Mouse (Mus musculus) adrenal gland, adult 2 months (tissue): Measurements from ENCODE around the gene Sag. TPM values are rescaled to one million over a fixed set of nuclear protein-coding genes. Genes with fewer than 3 reads are reported as not detected.
"Not testable (repeated sequence)": the region's sequence is repeated elsewhere in the genome, so short reads cannot be mapped to it uniquely, and the experiment has no call there.

ENCODE experiments used
- DNase-seq: peaks from one replicate; pipeline ENCODE4 v3.0.0; 2021
- polyA plus RNA-seq: library from polyadenylated mRNA; depleted of rRNA; stranded (reverse); fragments of >200 nt; gene quantifications from 2 replicates; pipeline ENCODE4 v1.2.3, GENCODE M21; 2012
- total RNA-seq, 2 experiments: library from RNA; stranded (reverse); gene quantifications; 2 replicates each; pipeline ENCODE4 v1.2.3; 2021

Sag gene
- total and polyA plus RNA-seq, 3 experiments = 0.48 to 2.4 (median 1.4) TPM

DNA sequence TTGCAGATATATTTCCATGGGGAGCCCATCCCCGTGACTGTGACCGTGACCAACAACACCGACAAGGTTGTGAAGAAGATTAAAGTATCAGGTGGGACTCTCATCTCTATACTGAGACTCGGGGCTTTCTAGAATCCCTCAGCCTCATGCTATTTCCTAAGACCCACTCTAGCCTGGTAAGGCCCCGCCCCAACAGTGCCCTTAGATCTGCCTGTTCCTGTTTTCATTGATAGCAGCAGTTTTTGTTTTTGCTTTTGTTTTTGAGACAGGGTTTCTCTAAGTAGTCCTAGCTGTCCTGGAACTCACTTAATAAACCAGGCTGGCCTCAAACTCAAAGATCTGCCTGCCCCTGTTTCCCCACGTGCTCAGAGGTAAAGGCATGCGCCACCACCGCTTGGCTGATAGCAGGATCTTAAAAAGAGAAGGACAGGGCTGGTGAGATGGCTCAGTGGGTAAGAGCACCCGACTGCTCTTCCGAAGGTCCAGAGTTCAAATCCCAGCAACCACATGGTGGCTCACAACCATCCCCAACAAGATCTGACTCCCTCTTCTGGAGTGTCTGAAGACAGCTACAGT, 21.0 kb downstream of the Sag start:
- DNase-seq = no peak

- no peak for DNase-seq
These were observed 21.8 kb downstream of the Sag start for GRCm38 (mm10) chr1:87825281-87825680.

- DNase-seq = peak; percentile 77
These were observed 22.5 kb downstream of the Sag start for GRCm38 (mm10) chr1:87825991-87826390.

DNA sequence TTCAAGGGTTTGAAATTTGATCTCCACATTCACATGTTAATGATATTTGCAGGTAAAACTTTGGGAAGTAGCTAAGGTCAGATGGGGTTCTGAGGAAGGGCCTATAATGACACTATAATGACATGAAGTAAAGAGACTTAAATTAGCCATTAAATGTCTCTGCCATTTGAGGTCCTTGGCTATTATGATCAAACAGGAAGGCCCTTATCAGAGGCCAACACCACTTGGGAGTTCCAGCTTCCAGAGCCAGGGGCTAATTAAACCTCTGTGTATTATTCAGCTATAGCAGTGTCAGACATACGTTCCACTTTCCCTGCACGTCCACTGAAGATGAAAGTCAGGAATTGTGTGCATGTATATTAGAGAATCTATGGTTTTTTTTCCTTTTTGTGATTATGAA, 23.0 kb downstream of the Sag start:
- DNase-seq = no peak

- DNase-seq = not testable (repeated sequence)
These were observed 24.0 kb downstream of the Sag start for GRCm38 (mm10) chr1:87827476-87827875.

GRCm38 (mm10) chr1:87828185-87828584, 24.7 kb downstream of the Sag start:
- peak; percentile 68 for DNase-seq

GRCm38 (mm10) chr1:87828926-87829580, 25.6 kb downstream of the Sag start:
- no peak for DNase-seq

- no peak for DNase-seq
These were observed 26.2 kb downstream of the Sag start for GRCm38 (mm10) chr1:87829621-87830211.

GRCm38 (mm10) chr1:87836453-87836852, 33.0 kb downstream of the Sag start:
- no peak for DNase-seq

DNA sequence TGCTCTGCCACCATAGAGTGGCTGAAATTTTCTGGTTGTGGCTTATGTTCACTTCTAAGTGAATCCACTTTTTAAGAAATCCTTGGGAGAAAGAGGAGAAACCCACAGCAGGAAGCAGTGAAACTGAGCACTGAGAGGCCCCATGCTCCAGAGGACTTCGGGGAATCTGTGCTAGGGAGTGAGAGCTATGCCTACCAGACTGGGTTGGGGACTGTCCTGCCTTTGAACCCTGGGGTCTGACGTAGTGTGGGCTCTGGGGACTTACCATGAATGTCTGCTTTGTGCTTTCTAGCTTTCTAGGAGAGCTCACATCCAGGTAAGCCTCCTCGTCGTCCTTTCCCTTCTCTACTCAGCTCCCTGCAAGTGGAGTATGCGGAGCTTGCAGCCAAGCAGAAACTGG, 33.5 kb downstream of the Sag start:
- DNase-seq = no peak

DNA sequence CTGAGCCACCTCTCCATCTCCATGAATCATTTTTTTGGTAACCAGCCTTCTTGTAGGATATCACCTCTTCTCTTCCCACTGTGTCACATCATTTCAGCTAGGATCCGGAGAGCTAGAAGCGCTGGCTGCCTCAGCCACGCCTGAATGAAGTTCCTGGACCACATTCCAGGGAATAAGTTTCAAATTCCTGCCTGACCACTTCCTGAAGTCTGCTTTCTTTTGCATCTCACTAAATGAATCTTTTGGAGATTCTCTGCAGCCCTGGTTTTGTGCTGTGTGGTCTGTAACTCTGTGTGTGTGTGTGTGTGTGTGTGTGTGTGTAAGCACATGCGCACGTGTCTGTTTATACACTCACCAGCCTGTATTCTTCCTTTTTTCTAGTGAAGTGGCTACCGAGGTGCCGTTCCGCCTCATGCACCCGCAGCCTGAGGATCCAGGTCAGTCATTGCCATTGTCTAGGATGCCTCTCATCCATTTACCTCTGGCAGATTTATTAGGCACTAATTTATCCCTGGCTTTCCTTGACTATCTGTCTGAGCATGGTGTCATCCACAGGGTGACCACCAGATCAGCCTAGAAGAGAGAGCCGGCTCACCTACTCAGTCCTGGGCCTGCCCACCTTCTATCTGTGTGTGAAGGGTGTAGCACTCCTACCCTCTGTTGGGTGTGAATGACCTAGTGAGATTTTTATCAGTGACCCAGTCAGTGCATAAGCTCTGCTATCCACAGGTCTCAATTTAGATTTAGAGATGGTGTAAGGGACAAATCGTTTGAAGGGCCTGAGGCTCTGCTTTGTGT, 37.1 kb downstream of the Sag start:
- no peak for DNase-seq

GRCm38 (mm10) chr1:87846801-87847474, 43.5 kb downstream of the Sag start:
- DNase-seq = peak; percentile 43

DNA sequence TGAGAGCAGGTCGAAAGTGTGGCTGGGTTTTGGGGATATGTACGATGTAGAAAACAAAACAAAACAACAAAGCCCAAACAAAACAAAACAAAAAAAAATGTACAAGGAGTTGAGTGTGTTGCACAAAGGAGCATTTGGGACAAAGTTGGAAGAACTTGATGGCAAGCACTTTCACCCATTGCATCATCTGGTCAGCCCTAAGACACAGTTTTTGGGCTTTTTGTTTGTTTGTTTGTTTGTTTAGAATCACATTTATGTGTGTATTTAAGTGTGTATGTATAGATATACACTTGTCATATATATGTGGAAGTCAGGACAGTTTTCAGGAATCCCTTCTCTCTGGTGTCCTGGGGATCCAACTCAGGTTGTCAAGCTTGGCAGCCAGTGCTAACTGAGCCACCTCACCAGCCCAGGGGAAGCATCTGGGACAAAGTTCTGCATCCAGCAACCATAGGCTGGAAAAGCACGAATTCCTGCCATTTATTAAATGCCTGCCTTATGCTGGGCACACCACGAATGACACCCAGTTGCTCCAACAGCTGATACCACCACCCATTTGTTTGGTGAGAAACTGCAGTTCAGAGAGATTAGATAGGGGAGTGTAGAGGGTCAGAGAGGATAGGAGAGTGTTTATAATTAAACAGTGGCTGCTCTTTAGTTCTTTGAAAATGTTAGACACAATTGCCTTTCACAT, 44.1 kb downstream of the Sag start:
- no peak for DNase-seq

DNA sequence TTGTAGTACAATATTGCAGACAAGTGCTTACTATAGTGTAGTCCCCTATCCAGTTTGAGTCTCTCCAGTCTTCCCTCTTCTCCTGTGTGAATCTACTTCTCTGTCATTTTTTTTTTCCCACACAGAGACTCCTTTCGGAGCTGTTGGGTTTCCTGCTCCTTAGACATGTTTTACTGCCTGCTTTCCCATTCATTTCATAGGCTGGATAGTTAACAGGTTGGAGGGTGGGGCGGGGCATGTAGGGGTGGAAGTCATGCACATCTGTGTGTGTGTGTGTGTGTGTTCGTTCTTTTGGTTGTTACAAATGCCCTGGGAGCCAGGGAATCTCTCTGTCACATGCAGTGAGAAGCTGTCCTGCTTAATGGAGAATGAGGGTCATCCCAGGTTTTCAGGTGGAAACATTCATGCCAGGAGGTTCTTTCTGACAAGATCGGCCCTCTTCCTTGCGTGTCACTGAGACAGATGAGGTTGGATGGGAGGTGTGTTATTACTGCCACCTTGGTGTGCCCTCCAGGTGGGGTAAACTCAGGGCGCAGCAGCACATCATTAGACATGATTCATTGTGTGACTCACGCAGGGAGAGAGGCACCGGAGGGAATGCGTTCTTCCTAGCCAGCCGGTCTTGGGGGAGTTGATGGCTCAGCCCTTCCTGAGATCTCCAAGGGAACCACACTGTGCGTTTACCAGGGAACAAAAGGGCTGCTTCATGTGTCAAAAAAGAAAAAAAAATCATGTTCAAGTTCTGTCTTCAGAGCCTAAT, 44.9 kb downstream of the Sag start:
- DNase-seq = peak; percentile 62

GRCm38 (mm10) chr1:87849278-87849677, 45.8 kb downstream of the Sag start:
- no peak for DNase-seq

- no peak for DNase-seq
These were observed 47.9 kb downstream of the Sag start for GRCm38 (mm10) chr1:87851344-87851743.

DNA sequence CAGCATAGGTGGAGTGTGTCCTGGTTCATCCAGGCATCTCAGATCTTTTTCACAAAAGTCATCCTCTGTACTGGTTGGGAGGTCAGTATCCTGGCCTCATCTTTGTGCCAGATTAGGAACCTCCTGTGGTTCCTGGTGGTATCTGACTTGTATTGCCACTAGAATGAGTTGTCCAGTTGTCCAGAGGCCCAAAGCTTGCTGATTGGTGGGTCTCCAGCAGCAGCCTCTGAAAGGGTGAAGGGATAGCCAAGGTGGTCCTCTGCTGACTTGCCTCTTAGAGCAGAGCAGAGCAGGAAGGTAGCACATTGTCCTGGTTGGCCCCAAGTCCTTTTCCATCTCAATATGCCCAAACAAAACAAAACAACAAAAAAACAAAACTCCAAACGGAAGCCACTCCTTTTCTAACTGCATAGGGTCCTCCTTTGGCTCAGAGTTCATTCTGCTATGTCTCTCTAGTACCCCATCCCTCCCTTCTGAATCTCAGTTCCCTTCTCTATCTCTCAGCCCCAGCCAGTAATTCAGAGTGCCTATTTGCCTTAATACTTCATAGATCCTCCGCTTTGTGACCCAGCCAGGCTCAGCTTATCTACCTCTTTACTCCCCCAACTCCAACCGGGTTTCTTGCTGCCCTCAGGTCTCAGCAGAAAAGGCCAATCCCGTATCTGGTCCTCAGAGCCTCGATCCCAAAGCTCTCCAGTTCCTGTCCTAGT, 48.8 kb downstream of the Sag start:
- DNase-seq = no peak

GRCm38 (mm10) chr1:87852892-87853600, 49.6 kb downstream of the Sag start, which contains the start of gene Dgkd:
TSS of gene Dgkd (plus strand) at chr1:87853287.
- DNase-seq = peak; percentile 87

DNA sequence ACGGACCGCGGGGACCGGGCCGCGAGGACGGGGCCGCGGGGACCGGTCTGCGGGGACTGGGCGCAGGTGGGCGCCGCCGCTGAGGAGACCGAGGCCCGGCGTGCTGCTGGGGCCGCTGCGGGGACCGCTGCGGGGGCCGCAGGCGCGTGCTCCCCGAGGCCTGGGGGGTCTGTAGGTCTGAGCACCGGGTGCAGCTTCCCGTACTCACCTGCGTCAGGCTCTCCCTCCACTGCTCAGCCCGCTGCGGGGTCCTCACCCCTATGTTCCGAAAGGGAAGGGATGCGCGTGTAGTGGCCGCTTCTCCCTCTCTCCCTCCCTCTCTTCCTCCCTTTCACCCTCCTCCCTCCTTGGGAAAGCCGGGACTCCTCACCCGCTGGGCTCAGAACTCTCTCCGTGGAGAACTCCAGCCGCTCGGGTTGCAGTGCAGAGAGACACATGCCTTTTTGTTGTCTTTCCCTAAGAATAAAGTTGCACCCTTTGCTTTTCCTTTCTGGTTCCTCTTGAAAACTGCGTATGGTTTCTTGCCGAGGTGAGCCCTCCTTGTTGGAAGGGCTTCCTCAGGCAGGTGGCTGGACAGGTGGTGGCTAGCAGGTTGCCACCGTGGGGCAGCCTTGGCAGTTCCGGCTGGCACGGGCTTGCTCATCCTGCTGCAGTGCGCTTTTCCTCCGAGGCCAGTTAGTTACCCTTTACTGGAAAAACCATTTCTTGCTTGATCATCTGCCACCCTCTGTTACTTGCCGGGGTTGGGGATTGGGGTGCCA, 50.3 kb downstream of the Sag start:
- no peak for DNase-seq
